Mouse (Mus musculus): ENCODE data around the gene Raver2.
"Not testable (repeated sequence)": the region's sequence is repeated elsewhere in the genome, so short reads cannot be mapped to it uniquely, and the experiment has no call there.

The Raver2 gene

DNA sequence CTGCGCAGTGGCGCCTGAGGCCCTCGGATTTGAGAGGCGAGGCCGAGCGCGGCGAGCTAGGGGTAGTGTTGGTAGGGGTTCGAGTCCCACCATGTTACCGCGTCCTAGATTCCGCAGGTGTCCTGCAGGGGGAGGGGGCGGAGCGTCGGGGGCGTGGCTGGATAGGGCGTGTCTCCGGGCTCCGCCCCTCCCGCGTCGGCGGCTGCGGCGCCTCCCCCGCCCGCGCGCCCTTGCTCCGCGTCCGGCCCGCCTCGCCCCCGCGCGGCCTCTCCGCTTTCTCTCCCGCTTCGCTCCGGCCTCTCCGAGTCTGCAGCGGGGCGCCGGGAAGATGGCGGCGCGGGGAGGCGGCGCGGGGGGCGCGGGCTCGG is at the start of gene Raver2:
TSS of gene Raver2 (plus strand) at position 198 of the 368 bp plus-strand sequence.
- peak; percentile 73 for DNase-seq (ENCODE audit: low read depth, low spot score)

DNA sequence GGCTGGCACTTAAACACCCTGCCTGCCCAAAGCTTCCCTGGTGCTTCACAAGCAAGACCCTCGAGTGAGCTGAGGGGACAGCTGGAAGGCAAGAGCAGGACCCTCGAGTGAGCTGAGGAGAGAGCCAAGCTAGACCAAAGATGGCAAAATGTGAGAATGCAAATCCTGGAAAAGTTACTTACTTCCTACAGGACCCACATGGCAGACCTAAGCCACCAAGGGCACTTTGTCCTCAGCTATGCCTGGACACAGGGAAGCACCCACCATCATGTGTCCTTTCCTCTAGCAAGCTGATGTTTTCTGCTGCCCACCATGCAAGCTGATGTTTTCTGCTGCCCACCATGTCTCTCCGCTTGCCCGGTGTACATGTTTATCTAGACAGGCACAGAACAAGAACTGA is 48.2 kb upstream of the Raver2 start, which contains the start of gene Gm10577:
TSS of gene Gm10577 (minus strand) at position 101 of the 400 bp plus-strand sequence.
- no peak for DNase-seq (ENCODE audit: low read depth, low spot score)

- no peak for DNase-seq (ENCODE audit: low read depth, low spot score)
These were observed 42.2 kb upstream of the Raver2 start for GRCm38 (mm10) chr4:101026566-101026965.

- DNase-seq (ENCODE audit: low read depth, low spot score) = no peak
These were observed 41.8 kb upstream of the Raver2 start for GRCm38 (mm10) chr4:101026995-101027394.

GRCm38 (mm10) chr4:101027852-101028411 is 40.9 kb upstream of the Raver2 start:
- no peak for DNase-seq (ENCODE audit: low read depth, low spot score)

- no peak for DNase-seq (ENCODE audit: low read depth, low spot score)
These were observed 35.7 kb upstream of the Raver2 start for GRCm38 (mm10) chr4:101033047-101033446.

GRCm38 (mm10) chr4:101035131-101035530 is 33.7 kb upstream of the Raver2 start:
- DNase-seq (ENCODE audit: low read depth, low spot score) = no peak

- DNase-seq (ENCODE audit: low read depth, low spot score) = no peak
These were observed 31.6 kb upstream of the Raver2 start for GRCm38 (mm10) chr4:101037156-101037555.

GRCm38 (mm10) chr4:101043691-101044090 is 25.1 kb upstream of the Raver2 start:
- DNase-seq (ENCODE audit: low read depth, low spot score) = no peak

DNA sequence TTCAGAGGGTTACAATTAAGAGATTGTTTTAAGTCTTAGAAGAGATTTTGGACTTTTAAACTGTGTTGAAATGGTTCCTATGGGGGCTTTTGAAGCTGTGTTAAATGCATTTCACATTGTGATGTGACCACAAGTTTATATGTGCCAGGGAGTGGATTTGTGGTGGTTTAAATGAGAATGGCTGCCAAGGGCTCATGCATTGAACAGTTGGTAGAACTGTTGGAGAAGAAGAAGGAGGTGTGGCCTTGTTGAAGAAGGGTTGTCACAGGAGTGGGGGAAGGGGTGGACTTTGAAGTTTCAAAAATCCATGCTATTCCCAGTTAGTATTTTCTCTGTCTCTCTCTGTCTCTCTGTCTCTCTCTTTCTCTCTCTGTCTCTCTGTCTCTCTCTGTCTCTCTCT is 24.6 kb upstream of the Raver2 start:
- no peak for DNase-seq (ENCODE audit: low read depth, low spot score)

DNA sequence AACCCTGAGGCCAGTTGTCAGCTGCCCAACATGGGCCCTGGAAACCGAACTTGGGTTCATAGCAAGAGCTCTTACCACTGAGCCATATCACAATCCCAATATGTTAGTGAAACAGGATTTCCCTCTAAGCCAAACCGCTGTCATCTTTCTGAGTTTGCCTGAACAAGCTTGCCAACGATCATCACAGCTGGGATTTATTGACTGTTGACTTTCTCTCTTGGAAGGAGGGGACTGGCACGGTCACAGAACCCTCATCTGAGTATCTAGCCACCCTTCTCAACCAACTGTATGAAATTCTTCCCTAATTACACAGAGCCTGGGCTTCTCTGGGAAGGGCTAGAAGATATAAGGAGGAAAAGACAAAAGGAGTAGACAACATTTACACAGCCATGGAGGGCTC is 22.2 kb upstream of the Raver2 start:
- DNase-seq (ENCODE audit: low read depth, low spot score) = no peak

DNA sequence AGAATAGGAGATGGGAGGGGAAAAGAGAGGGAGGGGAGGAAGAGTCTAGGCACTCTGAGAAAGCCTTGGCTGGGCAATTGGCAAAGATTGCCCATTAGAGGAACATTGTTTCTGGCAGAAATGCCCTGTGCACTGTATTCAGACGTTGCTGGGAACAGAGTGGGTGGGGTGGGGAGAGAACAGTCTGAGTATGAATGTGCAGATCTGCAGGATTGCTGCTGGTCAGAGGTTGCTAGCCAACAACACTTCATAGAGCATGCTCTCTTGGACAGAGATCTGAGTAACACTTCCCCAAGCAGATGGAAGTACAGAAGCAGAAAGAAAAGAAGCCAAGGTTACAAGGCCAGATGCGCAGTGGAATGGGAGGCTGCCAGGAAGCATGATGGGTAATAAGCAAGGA is 6.6 kb upstream of the Raver2 start:
- DNase-seq (ENCODE audit: low read depth, low spot score) = no peak

- DNase-seq (ENCODE audit: low read depth, low spot score) = no peak
These were observed 2.4 kb upstream of the Raver2 start for GRCm38 (mm10) chr4:101066401-101066800.

- peak; percentile 23 for DNase-seq (ENCODE audit: low read depth, low spot score)
These were observed 580 bp downstream of the Raver2 start for GRCm38 (mm10) chr4:101069154-101069971.

- DNase-seq (ENCODE audit: low read depth, low spot score) = no peak
These were observed 2.8 kb downstream of the Raver2 start for GRCm38 (mm10) chr4:101071570-101071969.

GRCm38 (mm10) chr4:101076425-101076824 is 7.6 kb downstream of the Raver2 start:
- no peak for DNase-seq (ENCODE audit: low read depth, low spot score)

GRCm38 (mm10) chr4:101080016-101080415 is 11.2 kb downstream of the Raver2 start:
- DNase-seq (ENCODE audit: low read depth, low spot score) = no peak

GRCm38 (mm10) chr4:101082176-101082888 is 13.5 kb downstream of the Raver2 start:
- DNase-seq (ENCODE audit: low read depth, low spot score) = no peak

GRCm38 (mm10) chr4:101084863-101085262 is 16.1 kb downstream of the Raver2 start:
- no peak for DNase-seq (ENCODE audit: low read depth, low spot score)

DNA sequence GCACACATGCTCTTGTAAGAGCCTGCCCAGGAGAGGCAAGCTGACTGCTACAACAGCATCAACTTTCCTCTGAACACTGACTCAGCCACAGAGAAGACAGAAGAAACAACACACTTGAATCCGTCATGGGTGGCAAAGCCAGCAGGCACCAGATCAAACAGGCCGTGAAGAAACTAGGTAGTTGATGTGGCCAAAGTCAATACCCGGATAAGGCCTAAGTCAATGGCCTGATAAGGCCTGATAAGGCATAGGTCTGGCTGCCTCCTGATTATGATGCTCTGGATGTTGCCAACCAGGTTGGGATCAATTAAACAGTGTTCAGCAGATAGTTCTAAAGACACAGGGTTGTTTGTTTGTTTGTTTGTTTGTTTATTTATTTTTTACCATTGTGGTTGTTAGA is 17.3 kb downstream of the Raver2 start:
- DNase-seq (ENCODE audit: low read depth, low spot score) = no peak

- DNase-seq (ENCODE audit: low read depth, low spot score) = no peak
These were observed 18.9 kb downstream of the Raver2 start for GRCm38 (mm10) chr4:101087721-101088120.

DNA sequence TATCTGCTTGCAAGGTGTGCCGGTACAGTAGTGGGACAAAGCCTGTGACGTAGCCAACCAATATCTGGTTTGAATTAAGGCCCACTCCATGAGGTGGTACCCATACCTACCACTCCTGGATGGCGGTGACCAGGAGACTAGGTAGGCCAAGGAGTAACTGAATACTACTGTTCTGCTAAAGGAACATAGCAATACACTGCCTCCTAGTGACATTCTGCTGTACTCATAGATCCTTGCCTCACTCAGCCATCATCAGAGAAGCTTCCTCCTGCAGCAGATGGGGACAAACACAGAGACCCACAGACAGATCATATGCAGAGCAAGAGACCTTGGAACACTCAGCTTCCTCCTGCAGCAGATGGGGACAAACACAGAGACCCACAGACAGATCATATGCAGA is 21.8 kb downstream of the Raver2 start:
- not testable (repeated sequence) for DNase-seq (ENCODE audit: low read depth, low spot score)

GRCm38 (mm10) chr4:101093292-101093691 is 24.5 kb downstream of the Raver2 start:
- DNase-seq (ENCODE audit: low read depth, low spot score) = no peak

Data from CD4-positive, CD25-positive, alpha-beta regulatory T cell, adult 2 months (primary cell).